Mouse (Mus musculus): ENCODE measurements around the gene Eif6. TPM values are rescaled to one million over a fixed set of nuclear protein-coding genes. Genes with fewer than 3 reads are reported as not detected.

The Eif6 gene
- total RNA-seq, 4 experiments from 2014 or later: 53.8 to 72.8 (median 66.9) TPM

GRCm38 (mm10) chr2:155825904-155826629 lies 658 bp downstream of the Eif6 start:
- DNase-seq (ENCODE audit: low spot score in 2 of 2): no peak

- no peak for DNase-seq (ENCODE audit: low spot score in 2 of 2)
These were observed 3.0 kb downstream of the Eif6 start for GRCm38 (mm10) chr2:155823722-155824121.

- DNase-seq (ENCODE audit: low spot score in 2 of 2): no peak
These were observed 5.9 kb downstream of the Eif6 start for GRCm38 (mm10) chr2:155820779-155821178.

GRCm38 (mm10) chr2:155819449-155820251 lies 7.1 kb downstream of the Eif6 start:
- no peak for DNase-seq (ENCODE audit: low spot score in 2 of 2)

- no peak for DNase-seq (ENCODE audit: low spot score in 2 of 2)
These were observed 7.5 kb downstream of the Eif6 start, which contains the start of gene BC029722 for GRCm38 (mm10) chr2:155819392-155819448. Gene BC029722, minus strand, starts transcription at chr2:155819426.

GRCm38 (mm10) chr2:155818596-155819391 lies 7.9 kb downstream of the Eif6 start:
- peak; percentile 93 to 95 for DNase-seq (ENCODE audit: low spot score in 2 of 2)

- no peak for DNase-seq (ENCODE audit: low spot score in 2 of 2)
These were observed 9.2 kb downstream of the Eif6 start for GRCm38 (mm10) chr2:155817301-155818245.

GRCm38 (mm10) chr2:155816179-155816578 lies 10.5 kb downstream of the Eif6 start:
- DNase-seq (ENCODE audit: low spot score in 2 of 2): no peak

- no peak for DNase-seq (ENCODE audit: low spot score in 2 of 2)
These were observed 11.9 kb downstream of the Eif6 start for GRCm38 (mm10) chr2:155814829-155815228.

- no peak for DNase-seq (ENCODE audit: low spot score in 2 of 2)
These were observed 14.1 kb downstream of the Eif6 start for GRCm38 (mm10) chr2:155812637-155813036.

- peak; percentile 87 to 90 for DNase-seq (ENCODE audit: low spot score in 2 of 2)
These were observed 14.8 kb downstream of the Eif6 start for GRCm38 (mm10) chr2:155811821-155812396.

GRCm38 (mm10) chr2:155809620-155810019 lies 17.1 kb downstream of the Eif6 start:
- DNase-seq (ENCODE audit: low spot score in 2 of 2): no peak

- no peak for DNase-seq (ENCODE audit: low spot score in 2 of 2)
These were observed 19.3 kb downstream of the Eif6 start for GRCm38 (mm10) chr2:155807408-155807807.

- no peak for DNase-seq (ENCODE audit: low spot score in 2 of 2)
These were observed 20.2 kb downstream of the Eif6 start for GRCm38 (mm10) chr2:155806548-155806947.

- DNase-seq (ENCODE audit: low spot score in 2 of 2): no peak
These were observed 20.8 kb downstream of the Eif6 start for GRCm38 (mm10) chr2:155805925-155806255.

GRCm38 (mm10) chr2:155805231-155805924 lies 21.3 kb downstream of the Eif6 start:
- DNase-seq (ENCODE audit: low spot score in 2 of 2): no peak

GRCm38 (mm10) chr2:155804053-155804452 lies 22.7 kb downstream of the Eif6 start:
- DNase-seq (ENCODE audit: low spot score in 2 of 2): no peak

- no peak for DNase-seq (ENCODE audit: low spot score in 2 of 2)
These were observed 24.0 kb downstream of the Eif6 start for GRCm38 (mm10) chr2:155802761-155803160.

- no peak for DNase-seq (ENCODE audit: low spot score in 2 of 2)
These were observed 28.1 kb downstream of the Eif6 start for GRCm38 (mm10) chr2:155798613-155799012.

GRCm38 (mm10) chr2:155794674-155795445 lies 31.9 kb downstream of the Eif6 start:
- DNase-seq (ENCODE audit: low spot score in 2 of 2): no peak
